Comparison of ENCODE assay signal across 8 mouse cellular contexts in the genomic region with DNA sequence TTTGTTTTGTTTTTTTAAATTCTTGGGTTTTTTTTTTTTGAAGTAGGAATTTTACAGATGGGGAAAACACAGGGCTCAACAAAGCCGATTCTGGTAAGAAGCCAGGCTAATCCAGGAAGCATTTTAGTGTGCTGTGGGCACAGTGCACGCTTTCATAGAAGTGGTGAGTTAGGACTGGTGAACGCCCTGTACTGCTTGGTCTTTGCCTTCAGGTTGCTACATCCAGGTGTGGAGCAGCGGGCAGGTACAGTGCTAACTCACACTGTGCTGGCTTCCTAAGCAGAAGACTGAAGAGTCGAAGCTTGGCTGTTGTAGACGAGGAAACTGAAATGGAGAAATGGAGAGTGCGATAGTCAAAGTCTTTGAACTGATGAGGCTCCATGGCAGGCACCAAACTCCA. TPM values are rescaled to one million over a fixed set of nuclear protein-coding genes. Genes with fewer than 3 reads are reported as not detected.
A peak's percentile ranks its signal among the peaks of the same experiment; 100 is the strongest.
DNase-seq lines count a peak whose midpoint lies in the region; ATAC-seq and TF ChIP-seq lines count a peak whose summit lies in the region.

No protein-coding gene starts in this region.

- no peak for TF ChIP-seq CTCF in E14TG2a.4 (conservative IDR thresholded peaks at IDR 0.05; ENCODE audit: low read length)
- TF ChIP-seq CTCF in forebrain, postnatal 0 days (IDR thresholded peaks at IDR 0.05; ENCODE audit: low read depth), result no peak

- no peaks in the 10 kb centered on the region for H3K9me3 ChIP-seq in heart, embryonic 10.5 days
- H3K9me3 ChIP-seq in E14TG2a.4 (ENCODE audit: low read length), result no peaks in the 10 kb centered on the region
- H3K9me3 ChIP-seq in forebrain, postnatal 0 days (ENCODE audit: low read length), result no peaks in the 10 kb centered on the region
- H3K9me3 ChIP-seq in liver, embryonic 15.5 days (replicated peaks), result no peaks in the 10 kb centered on the region

- H3K27me3 ChIP-seq in heart, embryonic 10.5 days (ENCODE audit: insufficient read depth, poor library complexity, severe bottlenecking), result no peaks in the 10 kb centered on the region
- no peaks in the 10 kb centered on the region for H3K27me3 ChIP-seq in E14TG2a.4 (ENCODE audit: insufficient read depth, low read length)
- no peaks in the 10 kb centered on the region for H3K27me3 ChIP-seq in forebrain, postnatal 0 days (ENCODE audit: insufficient read depth, low read length)
- H3K27me3 ChIP-seq in liver, embryonic 15.5 days, result no peaks in the 10 kb centered on the region

- intact Hi-C loops in heart, postnatal 36 days (cut with DNase I), result no loop called here

- H3K36me3 ChIP-seq in heart, embryonic 10.5 days, result no peaks in the 10 kb centered on the region
- H3K36me3 ChIP-seq in E14TG2a.4 (ENCODE audit: insufficient read depth, low read length), result peaks cover 24% of the 10 kb centered on the region
- no peaks in the 10 kb centered on the region for H3K36me3 ChIP-seq in forebrain, postnatal 0 days (ENCODE audit: insufficient read depth)
- peaks cover 4% of the 10 kb centered on the region; the same call in 1 of the 2 replicates for H3K36me3 ChIP-seq in liver, embryonic 15.5 days (replicated peaks)

- 86% methylated on average over 7 of the region's 7 CpGs for WGBS in heart, embryonic 10.5 days
- 82% methylated on average over 7 of the region's 7 CpGs for WGBS in forebrain, postnatal 0 days
- 51% methylated on average over 7 of the region's 7 CpGs for WGBS in liver, embryonic 15.5 days (ENCODE audit: insufficient replicate concordance)

- DNase-seq in heart, embryonic 10.5 days (ENCODE audit: low spot score), result no peak
- no peak for DNase-seq in heart, postnatal 36 days
- no peak for DNase-seq in forebrain, postnatal 0 days
- no peak for DNase-seq in gastrocnemius, postnatal 4 days (ENCODE audit: low spot score in 2 of 2)
- DNase-seq in layer of hippocampus, adult 8-10 months (ENCODE audit: low spot score in 2 of 2), result no peak
- DNase-seq in gastrocnemius, postnatal 25 days, result no peak

- H3K27ac ChIP-seq in heart, embryonic 10.5 days, result 0 out of 2 replicates have a peak overlapping the region, but pooled peaks have one; percentile 42
- no peak overlapping the region for H3K27ac ChIP-seq in forebrain, postnatal 0 days (ENCODE audit: low read depth, low read length)
- peak overlapping the region; percentile 39 for H3K27ac ChIP-seq in liver, embryonic 15.5 days (replicated peaks)

- peak overlapping the region; percentile 85 for H3K4me2 ChIP-seq in forebrain, postnatal 0 days (ENCODE audit: low read depth)
- H3K4me2 ChIP-seq in liver, embryonic 15.5 days, result peak overlapping the region; percentile 88

- H3K4me3 ChIP-seq in heart, embryonic 10.5 days, result peak overlapping the region; percentile 95
- H3K4me3 ChIP-seq in E14TG2a.4 (replicated peaks; ENCODE audit: low read length), result peak overlapping the region; percentile 99
- H3K4me3 ChIP-seq in forebrain, postnatal 0 days (ENCODE audit: low read depth, low read length), result peak overlapping the region; percentile 74
- peak overlapping the region; percentile 96 for H3K4me3 ChIP-seq in liver, embryonic 15.5 days (replicated peaks)

- ATAC-seq in forebrain, postnatal 0 days, result no peak
- no peak for ATAC-seq in liver, embryonic 15.5 days (ENCODE audit: insufficient read depth)

- peak overlapping the region; percentile 69; the same call in 1 of the 2 replicates for H3K9ac ChIP-seq in forebrain, postnatal 0 days
- peak overlapping the region; percentile 96 for H3K9ac ChIP-seq in liver, embryonic 15.5 days

- peaks cover 31% of the 10 kb centered on the region for H3K4me1 ChIP-seq in heart, embryonic 10.5 days
- H3K4me1 ChIP-seq in E14TG2a.4 (replicated peaks; ENCODE audit: low read depth, low read length), result peaks cover 45% of the 10 kb centered on the region
- H3K4me1 ChIP-seq in forebrain, postnatal 0 days (ENCODE audit: insufficient read depth), result peaks cover 19% of the 10 kb centered on the region
- peaks cover 69% of the 10 kb centered on the region for H3K4me1 ChIP-seq in liver, embryonic 15.5 days (replicated peaks)

RNA-seq across cellular contexts. Expression of gene Rprd1b, which starts 1.7 kb away (rescaled TPM):
- polyA plus RNA-seq in heart, embryonic 10.5 days (2016; fragmentation: Nextera tagmentation; extraction: Ambion mirVana), result 36.9 and 42.1 TPM in 2 replicates
- 10 to 100 TPM; 28.3 to 37.7 TPM for total RNA-seq in heart, postnatal 36 days (2021)
- 39.8 and 61.3 TPM in 2 replicates for total RNA-seq in forebrain, postnatal 0 days (2014; rRNA removed)
- 12.9 and 18.8 TPM in 2 replicates for polyA plus RNA-seq in forebrain, postnatal 0 days (2015; fragmentation: Nextera tagmentation; extraction: Ambion mirVana)
- polyA plus RNA-seq in liver, embryonic 15.5 days (2015; fragmentation: Nextera tagmentation; extraction: Ambion mirVana), result 27.5 and 28.6 TPM in 2 replicates
- total RNA-seq in gastrocnemius, postnatal 4 days (2021), result 10 to 100 TPM; 47.9 to 54.9 TPM
- total RNA-seq in layer of hippocampus, adult 8-10 months (2022), result 10 to 100 TPM; 51.1 to 61.0 (median 52.7) TPM
- total RNA-seq in gastrocnemius, postnatal 25 days (2021), result 10 to 100 TPM; 23.7 to 31.7 TPM

RNA-seq across cellular contexts. Expression of gene Tti1, which starts 1.8 kb away (rescaled TPM):
- 30.5 and 35.1 TPM in 2 replicates for polyA plus RNA-seq in heart, embryonic 10.5 days (2016; fragmentation: Nextera tagmentation; extraction: Ambion mirVana)
- 10 to 100 TPM; 22.8 to 22.9 TPM for total RNA-seq in heart, postnatal 36 days (2021)
- total RNA-seq in forebrain, postnatal 0 days (2014; rRNA removed), result 17.3 and 19.9 TPM in 2 replicates
- polyA plus RNA-seq in forebrain, postnatal 0 days (2015; fragmentation: Nextera tagmentation; extraction: Ambion mirVana), result 6.6 and 8.1 TPM in 2 replicates
- polyA plus RNA-seq in liver, embryonic 15.5 days (2015; fragmentation: Nextera tagmentation; extraction: Ambion mirVana), result 12.0 and 12.2 TPM in 2 replicates
- total RNA-seq in gastrocnemius, postnatal 4 days (2021), result 10 to 100 TPM; 20.9 to 24.3 TPM
- 10 to 100 TPM; 20.1 to 26.7 (median 24.3) TPM for total RNA-seq in layer of hippocampus, adult 8-10 months (2022)
- 10 to 100 TPM; 15.1 to 17.9 TPM for total RNA-seq in gastrocnemius, postnatal 25 days (2021)
